Mouse (Mus musculus): Measurements from ENCODE around the gene Rrp7a.

- TF ChIP-seq CTCF (IDR thresholded peaks at IDR 0.05; ENCODE audit: low read depth, low read length) (no peak), GATA1 (IDR thresholded peaks at IDR 0.05; ENCODE audit: borderline replicate concordance, low read length) (no peak), POLR2AphosphoS5 (IDR thresholded peaks at IDR 0.05; ENCODE audit: insufficient replicate concordance, low read depth, low read length) (no peak)
Measured at GRCm38 (mm10) chr15:83112898-83113297, 9.7 kb downstream of the Rrp7a start.
